Mouse (Mus musculus) limb, embryonic 15.5 days (tissue): ENCODE results near the gene Mmp15. TPM values are rescaled to one million over a fixed set of nuclear protein-coding genes. Genes with fewer than 3 reads are reported as not detected.

Experiments
- ATAC-seq: fragments of 200-750 bp; cut with Nextera tagmentation; 2 replicates; pipeline ENCODE4 v1.8.0; 2017; ENCODE audit warnings: low read depth, moderate TSS enrichment; ENCODE audit not compliant: insufficient number of reproducible peaks, low FRiP score, low TSS enrichment
- H3K27ac ChIP-seq: fragments of 300-500 bp; sonication (generic); 2 replicates; pipeline ENCODE4 v1.5.1; 2015; ENCODE audit warnings: moderate library complexity, mild to moderate bottlenecking, inconsistent platforms
- H3K27me3 ChIP-seq: fragments of 300-500 bp; sonication (generic); 2 replicates; pipeline ENCODE4 v1.6.1; 2015; ENCODE audit warnings: inconsistent platforms
- H3K36me3 ChIP-seq: fragments of 300-500 bp; sonication (generic); 2 replicates; pipeline ENCODE4 v1.6.1; 2015; ENCODE audit warnings: inconsistent platforms
- H3K4me1 ChIP-seq: fragments of 300-500 bp; sonication (generic); 2 replicates; pipeline ENCODE4 v1.6.1; 2015; ENCODE audit warnings: inconsistent platforms
- H3K4me2 ChIP-seq: fragments of 300-500 bp; sonication (generic); 2 replicates; pipeline ENCODE4 v1.6.1; 2015; ENCODE audit warnings: mild to moderate bottlenecking, inconsistent platforms
- H3K4me3 ChIP-seq: fragments of 300-500 bp; sonication (generic); 2 replicates; pipeline ENCODE4 v1.5.1; 2015; ENCODE audit warnings: mild to moderate bottlenecking, inconsistent platforms
- H3K9ac ChIP-seq: fragments of 300-500 bp; sonication (generic); 2 replicates; pipeline ENCODE4 v1.6.1; 2015; ENCODE audit warnings: inconsistent platforms
- H3K9me3 ChIP-seq: fragments of 300-500 bp; sonication (generic); 2 replicates; pipeline ENCODE4 v1.6.1; 2016; ENCODE audit warnings: inconsistent platforms
- WGBS: fragments of 180-500 bp; shearing (Covaris S2); methylation state at CpG from one replicate; pipeline ENCODE4 v1.1.7; 2015; 5-methylcytosine and 5-hydroxymethylcytosine counted together
- polyA plus RNA-seq: library from polyadenylated mRNA; unstranded; fragments of >200 nt; fragmentation: Nextera tagmentation; extraction: Ambion mirVana; gene quantifications from 2 replicates; pipeline ENCODE4 v1.2.1, GENCODE M21; 2015

Mmp15 gene
- polyA plus RNA-seq, 1 experiment from 2014 or later: 7.8 TPM

DNA sequence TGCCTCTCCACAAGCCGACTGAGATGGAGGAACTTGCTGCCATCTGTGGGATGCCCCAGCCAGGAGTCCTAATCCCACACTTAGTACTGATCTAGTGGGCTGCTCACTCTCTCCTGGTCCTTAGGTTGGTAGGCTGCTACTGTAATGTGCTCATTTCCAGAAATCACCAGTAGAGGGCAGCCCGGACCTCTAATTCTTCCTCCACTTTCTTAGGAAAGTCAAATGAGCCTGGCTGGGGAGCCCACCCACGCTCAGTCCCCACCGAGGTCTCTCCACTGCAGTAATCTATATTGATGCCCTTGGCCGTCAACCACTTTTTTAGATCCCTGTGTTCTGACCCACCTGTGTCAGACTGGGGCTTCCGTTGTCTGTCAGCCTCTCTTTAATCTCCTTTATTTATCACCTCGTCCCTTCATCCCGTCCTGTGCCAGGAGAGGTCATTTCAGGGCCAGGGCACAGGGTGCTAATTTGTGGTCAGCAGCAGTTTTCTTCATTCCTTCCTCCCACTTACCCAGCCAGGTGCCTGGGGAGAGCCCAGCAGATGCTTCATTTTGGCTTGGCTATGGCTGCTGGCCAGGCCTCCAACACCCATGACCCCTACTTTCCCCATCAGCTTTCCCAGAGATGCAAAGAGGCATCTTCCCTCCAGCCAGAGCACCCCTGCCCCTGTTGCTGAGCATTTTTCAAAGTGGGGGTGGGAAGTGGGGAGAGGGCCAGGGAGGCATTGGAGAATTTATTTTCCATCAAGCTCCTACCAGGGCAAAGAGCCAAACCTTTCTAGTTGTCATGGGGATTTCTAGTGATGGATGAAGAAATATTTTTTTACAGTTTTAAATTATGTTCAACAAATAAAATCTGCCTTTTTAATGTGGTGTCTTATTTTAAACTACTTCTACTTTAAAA lies 5.2 kb upstream of the Mmp15 start:
- WGBS: 16% methylated on average over 8 of the region's 8 CpGs
- ATAC-seq: no peak
- Histone ChIP-seq H3K4me2 (no peak overlapping the region), H3K27me3 (peaks cover 17% of the 10 kb centered on the region), H3K4me1 (peaks cover 28% of the 10 kb centered on the region), H3K27ac (no peak overlapping the region), H3K4me3 (no peak overlapping the region), H3K36me3 (peaks cover 38% of the 10 kb centered on the region), H3K9me3 (no peaks in the 10 kb centered on the region), H3K9ac (no peak overlapping the region)

DNA sequence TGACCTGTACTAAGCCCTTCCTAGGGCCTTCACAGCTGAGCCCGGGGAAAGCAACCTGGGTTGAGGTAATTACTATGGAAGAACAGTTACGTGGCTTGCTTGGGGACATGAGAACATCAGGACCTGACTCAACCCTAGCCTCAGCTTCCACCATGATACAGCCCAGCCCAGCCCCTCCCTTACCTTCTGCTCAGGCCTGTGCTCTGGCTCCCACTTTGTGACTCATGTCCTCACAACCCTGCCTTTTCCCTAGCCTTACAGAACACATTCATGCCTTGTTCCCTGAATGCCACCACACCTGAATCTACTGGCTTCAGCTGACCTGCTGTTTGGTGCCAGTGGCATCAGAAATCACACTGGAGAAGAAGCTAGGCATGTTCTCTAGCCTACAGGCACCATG lies 3.7 kb upstream of the Mmp15 start:
- H3K9ac ChIP-seq: no peak overlapping the region

DNA sequence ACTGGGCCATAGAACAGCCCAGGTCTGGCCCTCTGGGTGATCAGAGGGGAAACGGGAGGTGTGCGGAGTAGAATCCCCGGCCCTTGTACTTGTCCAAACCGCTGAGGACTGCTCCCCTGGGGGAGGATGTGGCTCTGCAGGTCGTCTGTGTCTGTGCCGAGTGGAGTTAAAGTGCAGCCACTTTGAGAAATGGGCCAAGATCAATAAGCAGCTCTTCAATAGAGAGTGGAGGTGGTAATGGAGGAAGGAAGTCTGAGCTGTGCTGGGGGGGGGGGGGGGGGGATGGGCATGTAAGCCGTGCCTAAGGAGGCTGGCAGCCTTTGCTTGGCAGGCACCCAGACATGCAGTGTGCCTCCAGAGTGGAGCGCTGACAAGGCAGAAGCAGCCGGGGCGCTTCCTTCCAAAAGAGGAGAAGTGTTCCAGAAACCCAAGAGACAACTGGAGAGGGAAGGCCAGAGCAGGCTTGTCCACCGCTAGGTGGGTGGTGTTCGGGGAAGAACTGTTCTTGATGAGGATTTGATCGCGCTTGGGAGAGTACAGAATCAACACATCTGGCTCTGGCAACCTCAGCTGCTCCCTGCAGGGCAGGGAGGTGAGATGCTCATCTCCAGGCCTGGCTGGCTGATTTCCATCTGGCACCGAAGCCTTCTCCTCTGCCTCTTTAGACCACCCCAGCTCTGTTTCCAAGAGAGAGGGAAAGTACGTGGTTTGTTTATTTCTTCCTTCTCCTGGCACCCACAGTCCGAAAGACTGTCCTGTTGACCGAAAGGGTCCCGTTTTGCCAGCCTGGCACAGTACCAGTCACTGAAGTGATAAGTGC lies 3.0 kb upstream of the Mmp15 start:
- Histone ChIP-seq H3K9me3 (no peaks in the 10 kb centered on the region), H3K27ac (no peak overlapping the region), H3K9ac (no peak overlapping the region), H3K36me3 (peaks cover 19% of the 10 kb centered on the region), H3K27me3 (peaks cover 38% of the 10 kb centered on the region), H3K4me3 (no peak overlapping the region), H3K4me1 (peaks cover 46% of the 10 kb centered on the region), H3K4me2 (no peak overlapping the region)
- ATAC-seq: no peak
- WGBS: 47% methylated on average over 19 of the region's 19 CpGs

More for the DNA sequence above, 3.7 kb upstream of the Mmp15 start:
- Histone ChIP-seq H3K4me1 (peaks cover 41% of the 10 kb centered on the region), H3K4me3 (no peak overlapping the region), H3K27me3 (peaks cover 32% of the 10 kb centered on the region), H3K27ac (no peak overlapping the region), H3K4me2 (no peak overlapping the region), H3K36me3 (peaks cover 26% of the 10 kb centered on the region), H3K9me3 (no peaks in the 10 kb centered on the region)
- no peak for ATAC-seq
- 74% methylated on average over 2 of the region's 2 CpGs for WGBS

DNA sequence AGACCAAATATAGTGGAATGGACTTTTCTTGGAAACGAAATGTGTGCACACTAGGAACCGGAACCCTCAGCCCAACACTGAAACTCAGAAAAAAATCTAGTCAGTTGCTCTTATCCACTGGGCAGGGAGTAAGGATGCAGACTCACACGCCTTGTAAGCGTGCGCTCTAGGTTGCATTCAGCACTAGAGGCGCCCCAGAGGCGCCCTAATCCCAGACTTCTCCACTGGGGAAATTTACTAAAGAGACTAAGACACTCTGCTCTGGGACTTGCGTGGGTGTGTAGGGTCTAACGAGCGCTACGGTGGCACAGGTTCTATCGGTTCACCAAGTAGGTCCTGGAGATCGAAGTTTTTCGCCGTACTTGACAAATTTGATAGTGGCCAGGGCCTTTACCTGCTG lies 607 bp upstream of the Mmp15 start:
- Histone ChIP-seq H3K4me3 (peak overlapping the region; percentile 73), H3K9me3 (no peaks in the 10 kb centered on the region), H3K4me1 (peaks cover 48% of the 10 kb centered on the region), H3K36me3 (no peaks in the 10 kb centered on the region), H3K27ac (no peak overlapping the region), H3K9ac (no peak overlapping the region), H3K27me3 (peaks cover 39% of the 10 kb centered on the region), H3K4me2 (peak overlapping the region; percentile 99)
- WGBS: 4% methylated on average over 15 of the region's 15 CpGs
- no peak for ATAC-seq

DNA sequence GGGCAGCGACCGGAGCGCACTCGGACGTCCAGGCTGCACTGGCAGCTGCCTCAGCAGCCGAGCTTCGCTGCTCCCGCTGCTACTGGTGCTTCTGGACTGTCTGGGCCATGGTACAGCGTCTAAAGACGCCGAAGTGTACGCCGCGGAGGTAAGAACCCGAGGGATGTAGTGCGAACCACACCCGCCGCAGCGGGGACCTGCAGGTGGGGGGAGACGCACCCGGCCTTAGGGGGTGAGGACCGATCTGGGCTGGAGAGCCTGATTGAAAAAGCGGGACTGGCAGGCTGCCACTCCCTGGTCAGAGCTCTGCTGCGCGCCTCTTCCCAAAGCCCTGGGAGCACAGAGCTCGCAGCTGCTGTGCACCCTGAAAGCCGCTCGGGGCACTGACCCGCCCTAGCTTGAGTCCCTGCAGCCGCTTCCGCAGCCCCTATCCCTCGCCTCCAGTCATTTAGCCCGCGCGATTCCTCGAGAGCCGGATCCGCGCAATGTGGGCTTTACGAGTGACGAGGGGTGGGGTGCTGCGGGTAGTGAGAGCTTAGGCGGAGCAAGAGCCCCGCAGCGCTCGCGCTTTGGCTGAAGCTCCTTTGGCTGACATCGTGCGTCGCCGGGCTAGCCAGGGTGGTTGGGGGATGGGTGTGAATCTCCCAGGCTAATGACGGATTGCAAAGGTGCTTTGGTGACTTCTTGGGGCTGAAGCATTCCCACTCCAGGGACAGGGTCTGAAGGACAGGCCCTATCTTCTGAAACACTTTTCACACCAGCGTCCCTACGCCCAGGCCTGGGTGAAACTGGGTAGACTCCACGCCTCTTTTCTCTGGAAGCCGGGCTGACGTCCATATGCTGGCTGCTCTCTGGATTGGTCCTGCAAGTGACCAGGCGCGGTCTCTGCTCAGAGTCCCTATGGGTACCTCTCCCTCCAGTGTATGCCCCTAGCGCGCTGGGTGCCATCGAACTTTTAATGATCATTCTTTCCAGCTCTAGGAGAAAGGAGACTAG lies 1.1 kb downstream of the Mmp15 start:
- H3K27ac ChIP-seq: peak overlapping the region; percentile 44
- no peaks in the 10 kb centered on the region for H3K36me3 ChIP-seq
- 3% methylated on average over 62 of the region's 62 CpGs for WGBS
- H3K9me3 ChIP-seq: no peaks in the 10 kb centered on the region
- peak overlapping the region; percentile 73 for H3K4me3 ChIP-seq
- ATAC-seq: peak; percentile 4; the same call in 1 of the 2 replicates
- H3K4me1 ChIP-seq: peaks cover 43% of the 10 kb centered on the region
- H3K9ac ChIP-seq: peak overlapping the region; percentile 65
- peak overlapping the region; percentile 99 for H3K4me2 ChIP-seq
- peaks cover 39% of the 10 kb centered on the region for H3K27me3 ChIP-seq

DNA sequence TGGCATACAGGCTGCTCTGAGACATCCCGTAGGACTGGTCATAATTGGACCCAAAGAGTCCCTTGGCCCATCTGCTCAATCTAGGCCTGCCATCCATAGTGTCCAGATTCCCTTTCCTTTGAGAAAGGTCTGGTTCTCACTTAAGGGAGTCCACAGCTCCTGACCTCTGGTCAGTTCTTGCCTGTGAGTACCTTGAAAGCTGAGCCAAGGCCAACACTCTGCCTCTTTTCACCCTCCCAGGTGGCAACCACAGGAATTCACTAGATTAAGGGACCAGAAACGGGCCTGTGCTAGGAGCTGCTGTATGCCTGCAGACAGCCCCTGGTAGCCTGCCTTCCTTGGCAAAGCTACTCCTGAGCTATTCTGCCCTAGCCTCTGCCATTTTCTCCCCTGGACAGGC lies 2.5 kb downstream of the Mmp15 start:
- Histone ChIP-seq H3K9ac (no peak overlapping the region), H3K27me3 (peaks cover 39% of the 10 kb centered on the region), H3K36me3 (no peaks in the 10 kb centered on the region), H3K4me3 (no peak overlapping the region), H3K27ac (no peak overlapping the region), H3K4me1 (peaks cover 35% of the 10 kb centered on the region), H3K4me2 (no peak overlapping the region), H3K9me3 (no peaks in the 10 kb centered on the region)
- no peak for ATAC-seq
- WGBS: 80% methylated on average over 2 of the region's 2 CpGs

DNA sequence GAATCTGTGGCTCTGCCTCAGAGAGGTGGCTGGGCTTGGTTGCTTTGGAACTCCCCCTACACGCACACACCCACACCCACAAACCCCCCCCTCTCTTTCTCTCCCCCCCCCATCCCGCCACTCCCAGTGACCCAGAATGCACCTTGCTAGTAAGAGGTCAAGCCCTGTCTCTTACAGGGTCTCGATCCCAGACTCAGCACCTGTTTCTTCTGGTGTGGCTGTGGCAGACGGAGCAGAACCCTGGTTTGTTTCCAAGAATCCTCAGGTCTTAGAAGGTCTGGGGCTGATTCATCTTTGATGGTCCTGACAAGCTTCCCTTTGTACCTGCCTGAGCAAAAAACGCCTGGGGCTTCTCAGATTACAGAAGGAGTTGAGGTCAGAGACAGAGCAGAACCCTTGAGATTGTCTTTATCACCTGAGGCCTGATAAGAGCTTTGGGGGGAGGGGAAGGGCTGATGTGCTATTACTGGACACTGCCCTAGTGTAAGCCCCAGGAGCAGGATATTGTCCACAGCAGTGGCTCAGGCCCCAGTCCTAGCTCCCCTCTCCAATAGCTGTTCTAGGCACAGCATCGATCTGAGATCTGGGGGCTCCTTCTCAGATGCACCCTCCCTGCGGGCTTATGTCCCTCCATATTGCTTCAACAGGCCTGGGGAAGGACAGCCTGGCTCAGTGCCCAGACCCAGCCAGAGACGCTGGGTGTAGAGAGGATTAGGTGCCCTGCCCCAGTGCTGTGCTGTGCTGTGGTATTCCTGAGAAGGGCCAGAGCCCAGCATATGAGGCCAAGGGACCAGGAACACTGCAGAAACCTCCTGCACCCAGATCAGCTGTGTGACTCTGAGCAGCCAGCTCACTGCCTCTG lies 6.7 kb downstream of the Mmp15 start:
- no peaks in the 10 kb centered on the region for H3K36me3 ChIP-seq
- H3K9ac ChIP-seq: no peak overlapping the region
- peaks cover 3% of the 10 kb centered on the region; the same call in 1 of the 2 replicates for H3K27me3 ChIP-seq
- no peak overlapping the region for H3K4me2 ChIP-seq
- H3K27ac ChIP-seq: no peak overlapping the region
- 31% methylated on average over 8 of the region's 8 CpGs for WGBS
- H3K4me1 ChIP-seq: peaks cover 16% of the 10 kb centered on the region
- no peak overlapping the region for H3K4me3 ChIP-seq
- ATAC-seq: no peak
- no peaks in the 10 kb centered on the region for H3K9me3 ChIP-seq

DNA sequence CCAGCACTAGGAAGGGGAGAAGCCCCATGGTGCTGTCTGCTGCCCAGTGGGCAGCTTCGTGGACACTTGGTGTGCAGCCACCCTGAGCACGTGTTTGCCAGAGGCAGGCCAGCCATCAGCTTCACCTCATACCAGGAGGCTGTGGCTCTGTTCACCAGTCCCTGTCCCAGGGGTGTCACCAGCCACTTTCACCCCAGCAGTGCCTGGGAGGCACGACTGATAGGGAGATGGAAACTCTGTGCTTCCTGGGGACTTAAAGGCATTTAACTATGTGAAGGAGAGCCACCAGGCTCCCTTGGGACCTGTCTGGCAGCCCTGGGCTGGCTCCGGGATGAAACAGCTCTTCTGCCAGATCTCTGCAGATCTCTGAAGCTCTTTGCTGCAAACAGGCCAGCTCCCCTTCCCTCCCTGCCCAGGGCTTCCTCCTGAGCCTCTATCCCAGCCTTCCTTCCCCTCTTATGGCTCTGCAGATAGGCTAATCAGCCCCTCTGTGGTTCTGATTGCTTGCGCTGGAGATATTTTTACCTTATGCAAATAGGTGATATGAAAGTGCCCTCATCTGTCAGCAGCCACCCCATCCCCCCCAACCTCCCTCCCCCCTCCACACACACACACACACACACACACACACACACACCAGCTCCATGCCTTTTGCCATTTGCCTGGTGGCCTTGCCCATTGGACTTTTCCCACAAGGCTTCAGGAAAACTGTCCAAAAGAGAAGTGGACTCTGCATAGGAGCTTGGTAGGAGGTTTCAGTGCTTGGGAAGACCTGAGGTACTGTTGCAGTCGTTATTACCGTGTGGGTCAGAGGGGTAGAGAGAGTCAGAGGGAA lies 8.3 kb downstream of the Mmp15 start:
- Histone ChIP-seq H3K4me2 (no peak overlapping the region), H3K27me3 (no peaks in the 10 kb centered on the region), H3K4me3 (no peak overlapping the region), H3K4me1 (peaks cover 13% of the 10 kb centered on the region), H3K9ac (no peak overlapping the region), H3K36me3 (no peaks in the 10 kb centered on the region), H3K9me3 (no peaks in the 10 kb centered on the region), H3K27ac (no peak overlapping the region)
- 40% methylated on average over 7 of the region's 7 CpGs for WGBS
- no peak for ATAC-seq

DNA sequence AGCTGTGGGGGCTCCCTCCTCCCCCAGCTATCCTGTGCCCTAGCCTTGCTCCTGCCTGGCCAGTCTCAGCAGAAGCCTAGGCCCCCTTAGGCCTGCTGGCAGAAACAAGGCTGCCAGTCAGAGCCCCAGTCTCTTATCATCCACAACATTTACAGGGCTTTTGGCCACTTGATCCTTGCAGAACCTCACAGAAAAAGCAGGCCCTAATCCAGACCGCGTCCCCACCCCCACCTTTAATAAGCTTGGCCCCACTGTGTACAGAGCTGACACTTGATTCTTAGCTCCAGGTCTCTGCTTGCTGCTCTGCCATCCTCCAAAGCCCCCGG lies 8.9 kb downstream of the Mmp15 start:
- Histone ChIP-seq H3K4me3 (no peak overlapping the region), H3K36me3 (no peaks in the 10 kb centered on the region), H3K9me3 (no peaks in the 10 kb centered on the region), H3K4me1 (peaks cover 13% of the 10 kb centered on the region), H3K4me2 (no peak overlapping the region), H3K9ac (no peak overlapping the region), H3K27ac (no peak overlapping the region), H3K27me3 (no peaks in the 10 kb centered on the region)
- no peak for ATAC-seq
- 60% methylated on average over 3 of the region's 3 CpGs for WGBS

DNA sequence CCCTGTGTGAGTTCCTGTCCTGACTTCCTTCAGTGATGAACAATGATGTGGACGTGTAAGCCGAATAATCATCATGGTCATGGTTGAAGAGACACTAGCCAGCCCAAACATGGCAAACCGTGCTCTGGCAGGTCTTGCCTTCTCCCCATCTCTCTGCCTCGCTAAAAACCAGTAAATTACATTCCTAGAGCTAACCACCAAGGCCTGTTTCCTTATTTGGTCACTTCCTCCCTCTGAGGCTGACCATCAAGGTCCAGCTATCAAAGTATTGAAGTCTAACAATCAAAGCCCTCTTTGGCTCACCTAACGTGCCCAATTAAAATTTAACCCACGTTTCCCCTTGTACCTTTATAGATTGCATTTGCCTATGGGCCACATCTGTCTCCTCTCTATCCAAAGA lies 10.2 kb downstream of the Mmp15 start:
- ATAC-seq: no peak
- no peak overlapping the region for H3K9ac ChIP-seq
- WGBS: 60% methylated on average over 6 of the region's 6 CpGs
- H3K4me1 ChIP-seq: peaks cover 13% of the 10 kb centered on the region
- H3K27me3 ChIP-seq: no peaks in the 10 kb centered on the region
- no peak overlapping the region for H3K27ac ChIP-seq
- H3K36me3 ChIP-seq: no peaks in the 10 kb centered on the region
- H3K4me3 ChIP-seq: no peak overlapping the region
- no peaks in the 10 kb centered on the region for H3K9me3 ChIP-seq
- H3K4me2 ChIP-seq: no peak overlapping the region
